Mouse (Mus musculus): Measurements from ENCODE around the gene 1700016C15Rik. TPM values are rescaled to one million over a fixed set of nuclear protein-coding genes. Genes with fewer than 3 reads are reported as not detected.
A peak's percentile ranks its signal among the peaks of the same experiment; 100 is the strongest.

Gene 1700016C15Rik
- total RNA-seq, 2 experiments from 2014 or later: not detected

GRCm38 (mm10) chr1:177716448-177716847 lies 13.2 kb upstream of the 1700016C15Rik start:
- no peak for DNase-seq (ENCODE audit: low spot score in 2 of 2)

- no peak for DNase-seq (ENCODE audit: low spot score in 2 of 2)
These were observed 12.4 kb upstream of the 1700016C15Rik start for GRCm38 (mm10) chr1:177717057-177717835.

GRCm38 (mm10) chr1:177718340-177719028 lies 11.1 kb upstream of the 1700016C15Rik start:
- DNase-seq (ENCODE audit: low spot score in 2 of 2): no peak

- DNase-seq (ENCODE audit: low spot score in 2 of 2): no peak
These were observed 10.6 kb upstream of the 1700016C15Rik start for GRCm38 (mm10) chr1:177719029-177719427.

- DNase-seq (ENCODE audit: low spot score in 2 of 2): no peak
These were observed 5.8 kb upstream of the 1700016C15Rik start for GRCm38 (mm10) chr1:177723786-177724185.

GRCm38 (mm10) chr1:177726870-177727269 lies 2.7 kb upstream of the 1700016C15Rik start:
- no peak for DNase-seq (ENCODE audit: low spot score in 2 of 2)

- no peak for DNase-seq (ENCODE audit: low spot score in 2 of 2)
These were observed 1.6 kb upstream of the 1700016C15Rik start for GRCm38 (mm10) chr1:177727883-177728525.

GRCm38 (mm10) chr1:177731973-177732372 lies 2.4 kb downstream of the 1700016C15Rik start:
- no peak for DNase-seq (ENCODE audit: low spot score in 2 of 2)

- no peak for DNase-seq (ENCODE audit: low spot score in 2 of 2)
These were observed 8.0 kb downstream of the 1700016C15Rik start for GRCm38 (mm10) chr1:177737505-177738105.

GRCm38 (mm10) chr1:177740707-177741106 lies 11.1 kb downstream of the 1700016C15Rik start:
- no peak for DNase-seq (ENCODE audit: low spot score in 2 of 2)

GRCm38 (mm10) chr1:177742119-177742518 lies 12.5 kb downstream of the 1700016C15Rik start:
- no peak for DNase-seq (ENCODE audit: low spot score in 2 of 2)

- DNase-seq (ENCODE audit: low spot score in 2 of 2): no peak
These were observed 15.1 kb downstream of the 1700016C15Rik start for GRCm38 (mm10) chr1:177744521-177745325.

- no peak for DNase-seq (ENCODE audit: low spot score in 2 of 2)
These were observed 18.4 kb downstream of the 1700016C15Rik start for GRCm38 (mm10) chr1:177747869-177748540.

- no peak for DNase-seq (ENCODE audit: low spot score in 2 of 2)
These were observed 23.9 kb downstream of the 1700016C15Rik start for GRCm38 (mm10) chr1:177753496-177753895.

GRCm38 (mm10) chr1:177757249-177757648 lies 27.6 kb downstream of the 1700016C15Rik start:
- no peak for DNase-seq (ENCODE audit: low spot score in 2 of 2)

GRCm38 (mm10) chr1:177768931-177769330 lies 39.3 kb downstream of the 1700016C15Rik start:
- DNase-seq (ENCODE audit: low spot score in 2 of 2): no peak

- no peak for DNase-seq (ENCODE audit: low spot score in 2 of 2)
These were observed 47.8 kb downstream of the 1700016C15Rik start for GRCm38 (mm10) chr1:177777397-177777796.

GRCm38 (mm10) chr1:177792835-177793234 lies 63.2 kb downstream of the 1700016C15Rik start:
- no peak for DNase-seq (ENCODE audit: low spot score in 2 of 2)

- DNase-seq (ENCODE audit: low spot score in 2 of 2): peak in 1 of 2 experiments; percentile 10
These were observed 65.3 kb downstream of the 1700016C15Rik start for GRCm38 (mm10) chr1:177794866-177795265.

Data from adrenal gland, adult 18-20 months (tissue).